Mouse (Mus musculus) heart, adult 2 months (tissue): ENCODE data around the gene Wdr70.

Source experiments
- CTCF ChIP-seq: fragments of 200-600 bp; IDR thresholded peaks from 2 replicates; pipeline ENCODE4 v1.8.1; 2022; ENCODE audit warnings: antibody characterized with exemption, mild to moderate bottlenecking, moderate library complexity
- EP300 ChIP-seq: fragments of 200-500 bp; IDR thresholded peaks from 2 replicates; pipeline ENCODE4 v1.6.1; 2011; ENCODE audit warnings: low read depth, low read length, control low read depth; ENCODE audit not compliant: insufficient read depth
- POLR2A ChIP-seq: fragments of 200-500 bp; IDR thresholded peaks from 2 replicates; pipeline ENCODE4 v1.6.1; 2011; ENCODE audit warnings: mild to moderate bottlenecking, low read depth, low read length, control low read depth; ENCODE audit not compliant: insufficient read depth

- TF ChIP-seq CTCF (no peak), EP300 (no peak), POLR2A (no peak)
These were observed 208.7 kb downstream of the Wdr70 start for GRCm38 (mm10) chr15:7890286-7890685.
